Mouse (Mus musculus) embryonic fibroblast, embryonic 13.5 days (primary cell): Measurements from ENCODE around the gene Chchd6.

Experiments used
- CTCF ChIP-seq: IDR thresholded peaks from 2 replicates; pipeline ENCODE4 v1.5.1; 2011; ENCODE audit warnings: mild to moderate bottlenecking, control low read depth, low read length, moderate library complexity, borderline replicate concordance; ENCODE audit not compliant: insufficient read depth
- POLR2A ChIP-seq: IDR thresholded peaks from 2 replicates; pipeline ENCODE4 v1.6.1; 2011; ENCODE audit warnings: low read depth, mild to moderate bottlenecking, control low read depth, low read length, moderate library complexity

DNA sequence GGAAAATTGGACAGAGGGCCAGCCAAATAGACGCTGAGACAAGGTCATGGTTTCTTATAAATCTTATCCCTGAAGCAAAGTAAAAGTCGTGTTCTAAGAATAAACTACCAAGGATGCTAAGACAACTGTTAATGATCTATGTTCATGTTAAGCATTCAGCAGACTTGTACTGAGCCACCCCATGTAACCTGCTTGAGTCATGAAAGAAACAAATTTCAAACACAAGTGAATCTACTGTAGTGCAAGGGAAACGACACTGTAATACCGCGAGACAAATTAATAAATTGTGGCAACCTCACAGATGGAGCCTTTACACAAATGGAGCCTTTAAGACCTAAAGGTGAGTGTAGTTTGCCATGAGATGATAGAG lies 310 bp upstream of the Chchd6 start:
- TF ChIP-seq CTCF (no peak), POLR2A (no peak)
